Mouse (Mus musculus): ENCODE results near the gene Mxd4.

DNA sequence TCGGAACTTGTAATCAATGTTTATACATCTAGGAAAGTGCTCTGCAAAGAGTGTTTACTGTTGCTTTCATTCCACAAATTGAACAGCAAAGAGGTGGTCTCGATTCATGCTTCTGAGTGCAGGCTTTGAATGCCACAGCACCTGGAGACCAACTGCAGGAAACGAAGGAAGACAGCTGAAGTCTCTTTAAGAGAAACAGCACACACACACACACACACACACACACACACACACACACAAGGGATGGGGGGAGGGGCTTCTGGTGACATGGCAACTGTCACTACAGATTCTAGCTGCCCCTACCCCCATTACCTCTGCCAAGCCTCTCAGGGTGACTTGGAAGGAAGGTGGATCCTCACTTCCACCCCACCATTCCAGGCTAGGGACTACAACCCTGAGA, 20.0 kb upstream of the Mxd4 start:
- TF ChIP-seq CTCF (IDR thresholded peaks at IDR 0.05; ENCODE audit: low read depth), result no peak
- no peak for TF ChIP-seq EP300 (optimal IDR thresholded peaks at IDR 0.05)

Data from stomach, postnatal 0 days (tissue).